In genomic region chr2:150885814-150886213, GRCm38 (mm10) we compare ENCODE assay signal across 12 mouse cellular contexts.
"Had no signal": no experiment of that assay in that cellular context is flagged by ENCODE, and none has a peak within 500 bp of the region (broad histone marks: within the 10 kb centered on the region; RNA-seq: fewer than 3 reads in every experiment).

No protein-coding gene starts in this region.

- DNase-seq: kidney, adult 18-20 months; kidney, adult 9 months; kidney, postnatal 14 days; left cerebral cortex, postnatal 4 days; liver, embryonic 13.5 days; lung, postnatal 14 days; midbrain, embryonic 14.5 days; thymus, adult 18-20 months; thymus, postnatal 36 days had no signal

- H3K4me2 ChIP-seq: liver, embryonic 13.5 days; midbrain, embryonic 11.5 days; neural tube, embryonic 12.5 days had no signal

- H3K4me1 ChIP-seq: neural tube, embryonic 12.5 days had no signal

- H3K36me3 ChIP-seq: liver, embryonic 13.5 days; neural tube, embryonic 12.5 days had no signal

- H3K27me3 ChIP-seq: liver, embryonic 13.5 days; neural tube, embryonic 12.5 days had no signal

- H3K9me3 ChIP-seq: liver, embryonic 13.5 days; neural tube, embryonic 12.5 days had no signal

- ATAC-seq: inflammation-experienced regulatory T-cells, adult 6 months had no signal

- H3K27ac ChIP-seq: liver, embryonic 13.5 days; neural tube, embryonic 12.5 days had no signal

- H3K9ac ChIP-seq: liver, embryonic 13.5 days; neural tube, embryonic 12.5 days had no signal

- H3K4me3 ChIP-seq: liver, embryonic 13.5 days; neural tube, embryonic 12.5 days had no signal
